Mouse (Mus musculus) liver, adult (tissue): ENCODE results near the gene Ap3m1.

Experiments used
- GATA4 ChIP-seq: IDR thresholded peaks from 2 replicates; pipeline ENCODE4 v1.6.1; 2014; ENCODE audit warnings: mild to moderate bottlenecking, low read length; ENCODE audit not compliant: insufficient replicate concordance

Ap3m1 gene

GRCm38 (mm10) chr14:20994475-20994874 is 57.8 kb downstream of the Ap3m1 start:
- peak; percentile 73; the same call in 1 of the 2 replicates for TF ChIP-seq GATA4

GRCm38 (mm10) chr14:20993067-20993691 is 59.1 kb downstream of the Ap3m1 start:
- no peak for TF ChIP-seq GATA4

GRCm38 (mm10) chr14:20991492-20991891 is 60.8 kb downstream of the Ap3m1 start:
- TF ChIP-seq GATA4, result no peak

- TF ChIP-seq GATA4, result no peak
Observed at GRCm38 (mm10) chr14:20985482-20985881, 66.8 kb downstream of the Ap3m1 start.

GRCm38 (mm10) chr14:20983832-20984231 is 68.5 kb downstream of the Ap3m1 start:
- TF ChIP-seq GATA4, result peak; percentile 83; the same call in 1 of the 2 replicates
